Mouse (Mus musculus) olfactory bulb, adult 2 months (tissue): Measurements from ENCODE around the gene Prep.

Experiments
- CTCF ChIP-seq: fragments of 200-500 bp; IDR thresholded peaks from 2 replicates; pipeline ENCODE4 v1.5.1; 2012; ENCODE audit warnings: low read depth, mild to moderate bottlenecking, low read length, moderate library complexity; ENCODE audit not compliant: insufficient read depth
- POLR2A ChIP-seq: fragments of 200-500 bp; IDR thresholded peaks from 2 replicates; pipeline ENCODE4 v1.6.1; 2012; ENCODE audit warnings: mild to moderate bottlenecking, low read depth, low read length, moderate library complexity; ENCODE audit not compliant: insufficient read depth

GRCm38 (mm10) chr10:45142359-45142758, 75.4 kb downstream of the Prep start:
- TF ChIP-seq CTCF (no peak), POLR2A (no peak)
